Mouse (Mus musculus) frontal cortex, postnatal 36 days (tissue): ENCODE results near the gene Gmeb1.
"Not testable (repeated sequence)": the region's sequence is repeated elsewhere in the genome, so short reads cannot be mapped to it uniquely, and the experiment has no call there.

Experiments used
- DNase-seq, 2 experiments: peaks; one replicate each; pipeline ENCODE4 v3.0.0; 2022; ENCODE audit warnings: low spot score in 2 of 2

Gmeb1 gene

DNA sequence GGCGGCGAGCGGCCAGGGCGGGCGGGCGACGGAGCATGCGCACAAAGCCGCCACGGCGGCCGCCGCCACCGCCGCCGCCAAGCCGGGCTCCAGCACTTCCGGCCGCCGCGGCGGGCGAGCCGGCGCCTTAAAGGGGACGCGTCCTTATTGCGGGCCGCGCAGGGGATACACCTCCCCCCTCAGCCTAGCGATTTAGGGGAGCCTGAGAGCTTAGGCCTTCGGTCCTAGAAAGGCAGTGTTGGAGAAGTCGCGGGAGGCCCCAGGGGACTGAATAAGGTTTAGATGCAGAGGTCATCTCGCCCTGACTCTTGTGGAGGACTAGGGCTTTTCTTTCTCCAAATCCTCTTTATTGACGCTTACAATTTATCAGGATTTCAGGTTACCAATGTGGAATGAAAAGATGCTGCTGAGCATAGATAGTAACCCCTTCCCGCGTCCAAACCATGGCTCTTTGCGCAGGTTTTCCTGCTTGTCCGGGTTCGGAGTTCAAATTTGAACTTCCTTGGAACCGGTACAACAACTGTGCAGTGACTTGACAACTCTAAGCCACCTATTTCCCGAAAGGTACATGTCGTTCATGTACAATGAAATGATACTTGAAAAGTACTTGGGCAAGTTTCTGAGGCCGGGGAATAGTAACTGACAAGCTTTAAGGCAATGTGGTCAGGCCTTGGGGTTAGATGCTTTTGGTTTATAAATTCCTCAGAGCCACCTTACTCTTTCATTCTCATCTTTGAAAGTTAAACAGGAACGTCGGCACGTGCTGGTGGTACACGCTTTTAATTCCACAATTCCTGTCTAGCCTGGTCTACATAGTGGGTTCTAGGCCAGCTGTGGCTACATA, at the start of gene Gmeb1:
TSS of gene Gmeb1 (minus strand) at position 89 of the 844 bp plus-strand sequence.
- DNase-seq: peak; percentile 68 to 73

DNA sequence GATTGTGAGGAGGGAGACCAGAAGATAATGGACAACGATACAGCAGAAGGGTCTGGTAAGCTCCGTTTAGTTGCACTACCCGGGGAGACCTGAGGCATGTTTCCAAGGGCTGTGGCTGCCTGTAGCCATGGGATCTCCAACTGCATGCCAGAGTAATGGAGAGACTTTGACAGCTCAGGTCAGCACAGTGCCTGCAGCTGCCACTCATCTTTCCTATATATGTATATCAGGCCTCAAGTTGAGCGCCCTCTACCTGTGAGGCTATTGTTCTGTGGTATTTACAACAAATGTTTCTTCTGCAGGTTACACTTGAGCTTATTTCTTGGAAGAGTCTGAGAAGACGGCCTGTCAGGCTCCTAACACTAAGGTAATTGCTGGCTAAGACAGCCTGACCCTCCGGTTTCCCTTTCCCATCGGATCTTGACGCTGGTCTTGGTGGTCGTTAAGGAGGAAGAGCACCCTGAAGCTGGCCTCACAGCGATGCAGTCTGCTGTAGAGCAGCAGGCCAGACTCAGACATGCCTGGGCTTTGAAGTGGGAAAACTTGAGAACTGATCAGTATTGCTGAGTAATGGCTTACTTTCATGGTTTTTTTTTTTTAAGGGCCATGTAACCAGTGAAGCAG, 48.6 kb upstream of the Gmeb1 start:
- peak in 1 of 2 experiments; percentile 54 for DNase-seq

DNA sequence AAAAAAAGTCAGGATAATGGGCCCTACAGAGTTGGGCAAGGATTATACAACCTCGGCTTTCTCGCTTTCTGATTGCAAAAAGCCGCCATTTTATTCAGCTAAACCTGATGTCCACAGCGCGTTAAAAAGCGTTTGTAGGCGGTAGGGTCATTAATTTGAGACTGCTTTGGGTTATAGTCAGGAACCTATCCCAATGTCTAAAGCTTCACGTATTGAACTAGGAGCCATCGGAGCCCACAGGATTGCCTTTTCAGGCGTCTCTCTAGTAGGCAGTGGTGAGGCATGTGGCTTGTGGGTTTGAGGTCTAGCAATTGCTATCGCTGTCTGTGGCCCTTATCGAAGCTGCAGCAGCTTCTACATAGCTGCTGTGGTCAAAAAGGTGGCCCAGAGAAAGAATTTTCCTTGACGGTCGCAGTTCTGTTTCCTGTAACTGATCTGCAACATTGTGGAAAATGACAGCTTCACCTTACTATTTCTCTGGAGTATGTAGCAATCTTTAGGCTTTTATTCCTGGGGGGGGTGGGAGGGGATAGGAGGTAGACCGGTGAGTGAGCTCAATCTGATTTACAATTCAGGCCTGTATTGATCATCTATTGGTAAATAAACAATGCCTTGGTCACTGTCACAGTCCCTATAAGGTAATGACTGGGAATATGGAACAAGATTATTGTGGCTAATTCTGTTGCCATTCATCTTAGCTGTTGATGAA, 47.9 kb upstream of the Gmeb1 start:
- peak in 1 of 2 experiments; percentile 40 for DNase-seq

DNA sequence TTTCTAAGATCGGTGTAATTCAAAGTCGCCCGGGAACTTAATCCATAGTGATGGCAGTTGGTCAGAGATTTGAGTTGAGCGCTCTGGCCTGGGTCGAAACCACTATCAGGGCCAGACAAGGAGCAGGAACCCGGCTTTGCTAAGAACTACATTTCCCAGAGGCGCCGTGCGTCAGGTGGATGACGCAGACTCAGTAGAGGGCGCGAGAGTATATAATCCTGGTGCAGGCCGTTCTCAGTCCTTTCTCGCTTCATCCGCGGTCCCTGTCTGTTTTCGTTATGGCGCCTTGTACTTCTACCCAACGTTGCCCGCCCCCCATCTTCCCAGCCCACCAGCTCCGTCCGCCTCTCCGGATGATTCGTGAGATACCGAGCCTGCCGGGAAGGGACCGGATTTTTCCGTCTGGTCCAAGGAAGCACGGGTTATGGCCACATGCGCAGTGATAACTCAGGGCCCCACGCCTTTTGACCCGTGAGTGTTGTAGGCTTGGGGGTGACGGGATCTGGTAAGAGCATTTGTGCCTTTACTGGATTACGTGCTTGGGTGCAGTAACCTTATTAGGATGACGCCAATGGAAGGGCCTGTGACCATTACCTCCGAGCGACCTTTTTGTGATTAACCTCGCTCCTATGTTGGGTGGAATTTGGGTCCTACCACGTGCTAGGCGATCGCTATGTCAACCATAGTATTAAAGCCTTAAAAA, 47.2 kb upstream of the Gmeb1 start:
- peak; percentile 90 to 93 for DNase-seq

DNA sequence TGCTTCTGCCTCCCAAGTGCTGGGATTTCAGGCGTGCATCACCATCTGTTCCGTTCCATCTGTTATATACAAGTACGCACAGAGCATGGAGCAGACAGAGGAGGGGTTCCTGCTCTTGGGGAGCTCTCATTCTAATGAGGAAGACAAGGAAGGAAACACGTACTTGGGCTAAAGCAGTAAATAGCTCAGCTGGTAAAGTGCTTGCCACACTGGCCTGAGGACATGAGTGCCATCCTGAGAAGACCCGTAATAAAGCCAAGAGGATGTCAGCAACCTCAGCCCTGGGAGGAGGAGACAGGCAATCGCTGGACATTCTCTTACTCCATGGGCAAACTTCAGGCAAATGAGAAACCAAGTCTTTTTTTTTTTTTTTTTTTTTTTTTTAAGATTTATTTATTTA, 44.6 kb upstream of the Gmeb1 start:
- no peak for DNase-seq

DNA sequence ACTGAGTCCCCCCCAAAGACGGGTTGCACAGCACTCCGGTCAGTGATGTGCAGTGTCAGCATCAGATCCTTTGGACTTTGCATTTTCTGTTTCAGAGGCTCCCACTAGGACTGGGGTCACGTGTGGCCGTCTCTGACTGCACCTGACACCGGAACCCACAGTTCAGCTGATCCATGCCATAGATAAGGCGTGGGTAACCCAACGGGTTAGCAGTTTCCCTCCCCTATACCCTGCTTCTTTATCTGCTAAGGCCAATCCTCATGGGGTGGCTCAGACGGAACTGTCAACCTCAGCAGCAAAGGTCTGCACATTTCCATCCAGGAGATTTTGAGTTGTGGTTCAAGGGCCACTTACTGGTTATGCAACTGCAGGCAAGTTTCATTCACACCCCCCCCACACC, 43.9 kb upstream of the Gmeb1 start:
- no peak for DNase-seq

DNA sequence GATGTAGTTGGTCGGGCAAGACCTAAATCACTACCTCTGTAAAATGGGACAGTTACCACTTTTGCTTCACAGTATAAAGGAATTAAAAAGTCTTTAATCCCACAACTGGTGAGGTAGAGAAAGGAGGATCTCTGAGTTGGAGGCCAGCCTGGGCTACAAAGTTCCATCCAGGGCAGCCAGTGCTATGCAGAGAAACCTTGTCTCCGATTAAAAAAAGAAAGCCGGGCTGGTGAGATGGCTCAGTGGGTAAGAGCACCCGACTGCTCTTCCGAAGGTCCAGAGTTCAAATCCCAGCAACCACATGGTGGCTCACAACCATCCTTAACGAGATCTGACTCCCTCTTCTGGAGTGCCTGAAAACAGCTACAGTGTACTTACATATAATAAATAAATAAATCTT, 42.1 kb upstream of the Gmeb1 start:
- not testable (repeated sequence) for DNase-seq

DNA sequence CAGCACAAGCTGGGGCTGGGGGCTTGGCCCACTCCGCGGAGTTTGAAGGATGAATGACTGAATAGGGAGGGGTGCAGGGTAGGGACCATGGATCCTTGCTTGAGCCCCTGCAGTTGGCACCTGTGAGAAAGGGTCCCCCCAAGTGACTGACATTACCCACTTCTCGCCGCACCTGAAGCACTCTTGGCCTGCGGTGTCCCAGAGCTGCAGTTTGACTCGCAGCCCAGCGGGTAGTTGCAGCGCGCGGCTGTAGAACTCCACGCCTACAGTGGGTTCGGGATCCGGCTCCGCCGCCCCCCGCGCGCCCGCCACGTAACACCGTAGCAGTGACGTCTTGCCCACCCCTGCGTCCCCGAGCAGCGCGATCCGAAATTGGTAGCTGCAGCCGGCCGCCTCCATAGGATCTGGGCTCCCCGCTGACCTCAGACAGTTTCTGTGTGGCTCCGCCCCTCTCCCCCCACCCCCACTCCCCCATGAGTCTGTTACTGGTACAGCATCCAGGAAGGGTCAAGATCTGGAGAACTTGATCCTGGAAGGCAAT, 41.6 kb upstream of the Gmeb1 start, which contains the start of gene Rab42:
TSS of gene Rab42 (minus strand) at position 447 of the 541 bp plus-strand sequence.
- peak; percentile 51 to 73 for DNase-seq

DNA sequence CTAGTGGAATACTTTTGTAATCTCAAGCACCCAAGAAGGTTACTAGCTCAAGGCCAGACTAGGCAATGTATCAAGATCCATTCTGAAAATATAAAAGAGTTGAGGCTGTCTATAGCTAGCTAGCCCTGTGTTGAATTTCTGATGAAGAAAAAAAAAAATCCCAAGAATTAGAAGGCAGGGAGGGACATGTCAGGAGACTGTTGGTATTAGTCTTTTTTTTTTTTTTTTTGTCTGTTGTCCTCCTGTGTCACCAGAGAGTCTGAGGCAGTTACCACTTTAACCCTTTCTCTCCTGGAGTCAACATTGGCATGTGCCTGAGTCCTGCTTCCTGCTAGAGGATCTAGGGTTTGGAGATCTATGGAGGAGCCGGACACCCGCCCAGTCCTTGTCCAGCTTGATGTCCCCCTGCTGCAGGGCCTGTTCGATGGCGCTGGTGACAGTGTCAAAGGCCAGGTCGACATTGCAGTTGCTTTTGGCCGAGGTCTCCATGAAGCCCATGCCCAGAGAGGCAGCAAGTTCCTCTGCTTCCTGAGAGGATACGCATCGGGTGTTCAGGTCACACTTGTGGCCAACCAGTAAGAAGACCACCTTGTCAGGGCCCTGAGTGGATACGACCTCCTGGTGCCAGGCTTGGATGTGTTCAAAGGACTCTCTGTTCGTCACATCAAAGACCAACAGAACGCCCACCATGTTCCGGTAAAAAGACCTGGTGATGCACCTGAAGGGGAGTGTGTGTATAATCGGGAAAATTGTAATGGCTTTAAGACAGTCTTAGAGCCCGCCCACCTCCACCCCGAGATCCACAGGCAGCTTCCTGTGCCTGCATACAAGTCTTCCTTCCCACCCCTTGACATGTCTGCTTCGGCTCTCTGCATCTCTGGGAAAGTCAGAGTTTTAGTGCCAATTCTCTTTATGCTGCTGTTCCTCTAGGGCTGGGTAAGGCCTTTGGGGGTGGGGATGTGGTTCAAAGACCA, 40.9 kb upstream of the Gmeb1 start:
- no peak for DNase-seq

DNA sequence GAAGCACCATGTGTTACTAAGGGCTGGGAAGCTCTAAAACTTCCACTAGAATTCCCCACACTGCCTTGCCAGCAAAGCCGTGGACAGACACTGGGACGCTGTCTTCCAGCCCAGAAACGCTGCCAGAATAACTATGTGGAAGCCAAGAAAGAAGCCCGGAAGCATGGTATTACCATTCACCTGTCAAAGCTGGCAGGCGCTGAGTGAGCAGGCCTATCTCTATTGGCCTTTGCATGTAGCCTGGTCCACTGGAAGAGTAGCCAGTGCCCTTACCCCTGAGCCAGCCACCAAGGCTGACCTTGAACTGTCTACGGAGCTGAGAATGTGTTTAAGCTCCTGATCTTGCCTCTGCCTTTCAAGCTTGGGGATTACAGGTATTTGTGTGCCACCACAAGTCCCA, 40.1 kb upstream of the Gmeb1 start:
- DNase-seq: no peak

DNA sequence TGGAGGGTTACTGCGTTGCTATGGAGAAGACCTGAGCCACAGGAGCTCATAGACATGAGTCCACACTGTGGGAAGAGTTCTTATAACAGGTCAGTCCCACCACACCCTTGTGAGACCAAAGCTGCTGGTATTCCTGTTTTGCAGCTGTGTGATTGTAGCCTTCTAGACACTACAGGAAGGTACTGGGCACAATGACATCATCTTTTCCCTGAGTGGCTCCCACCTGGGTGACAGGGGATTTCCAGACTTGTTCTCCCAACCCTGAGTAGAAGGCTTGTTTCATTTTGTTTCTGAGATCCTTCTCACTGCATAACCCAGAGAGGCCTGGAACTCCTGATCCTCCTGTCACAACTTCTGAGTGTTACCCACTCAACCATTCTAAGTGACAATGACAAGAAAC, 38.4 kb upstream of the Gmeb1 start:
- DNase-seq: no peak

DNA sequence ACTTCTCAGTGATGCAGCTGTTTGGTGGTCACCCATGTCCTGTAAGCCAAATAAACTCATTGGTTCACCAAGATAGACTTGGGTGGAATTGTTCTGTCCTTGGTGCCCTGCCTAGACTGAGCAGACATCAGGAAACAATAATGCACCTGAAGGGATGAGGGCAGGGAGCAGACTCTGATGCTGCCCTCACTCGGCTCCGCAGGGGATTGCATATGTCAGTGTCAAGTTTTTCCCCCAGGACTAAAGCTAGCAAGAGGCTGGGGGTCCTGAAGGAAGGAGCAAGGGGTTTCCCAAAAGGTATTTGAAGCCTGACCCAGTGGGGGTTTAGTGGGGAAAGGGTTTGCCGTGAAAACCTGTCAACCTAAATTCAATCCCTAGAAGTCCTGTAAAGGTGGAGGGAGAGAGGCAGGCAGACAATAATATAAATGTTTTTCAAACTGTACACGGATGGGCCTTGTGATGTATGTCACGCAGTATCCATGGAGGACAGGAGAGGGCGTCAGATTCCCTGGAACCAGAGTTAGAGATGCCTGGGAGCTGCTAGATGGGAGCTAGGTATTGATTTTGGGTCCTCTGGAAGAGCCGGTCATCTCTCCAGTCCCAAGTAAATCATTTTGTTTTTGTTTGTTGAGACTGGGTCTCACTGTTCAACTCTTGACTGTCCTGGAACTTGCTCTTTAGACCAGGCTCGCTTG, 34.4 kb upstream of the Gmeb1 start:
- no peak for DNase-seq

DNA sequence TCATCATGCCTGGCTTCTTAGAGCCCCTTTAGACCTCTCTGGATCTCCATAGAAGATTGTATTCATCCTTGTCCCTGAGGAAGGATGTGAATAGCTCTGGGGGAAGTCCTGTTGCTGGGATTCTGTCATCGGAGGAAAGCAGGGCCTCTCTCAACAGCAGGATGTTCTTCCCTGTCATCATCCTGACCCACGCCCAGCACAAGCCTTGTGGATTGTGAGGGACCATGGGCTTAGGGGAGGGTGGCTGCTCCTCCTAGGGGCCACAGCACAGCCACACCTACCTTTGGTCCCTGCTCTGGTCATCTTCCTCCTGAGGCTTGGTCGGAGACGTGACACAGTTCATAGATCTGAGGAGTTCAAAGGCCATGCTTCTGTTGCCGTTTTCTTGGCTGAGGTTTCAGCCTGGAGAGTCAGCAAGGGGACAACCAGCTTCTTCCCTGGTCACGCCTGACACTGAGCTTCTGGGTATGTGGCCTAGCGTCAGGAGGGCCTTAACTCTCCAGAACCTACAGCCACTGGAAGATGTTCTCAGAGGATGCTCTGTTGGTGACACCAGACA, 32.4 kb upstream of the Gmeb1 start:
- no peak for DNase-seq

DNA sequence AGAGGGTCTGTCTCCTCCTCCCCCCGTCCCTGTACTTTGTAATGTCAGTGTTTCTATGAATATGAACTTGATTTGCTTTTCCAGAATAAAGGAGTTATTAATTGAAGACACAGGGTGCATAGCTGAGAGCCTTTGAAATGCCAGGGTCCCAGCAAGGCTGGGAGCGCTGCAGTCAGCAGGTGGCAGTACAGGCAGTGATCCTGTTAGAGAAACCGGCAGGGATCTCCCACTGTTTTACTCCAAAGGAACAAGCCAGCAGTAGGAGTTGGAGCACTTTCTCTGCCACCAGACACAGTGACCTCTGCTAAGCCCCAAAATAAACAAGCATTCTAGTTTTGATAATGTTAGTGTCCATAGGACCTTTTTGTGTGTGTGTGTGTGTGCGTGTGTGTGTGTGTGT, 31.6 kb upstream of the Gmeb1 start:
- peak in 1 of 2 experiments; percentile 32 for DNase-seq

DNA sequence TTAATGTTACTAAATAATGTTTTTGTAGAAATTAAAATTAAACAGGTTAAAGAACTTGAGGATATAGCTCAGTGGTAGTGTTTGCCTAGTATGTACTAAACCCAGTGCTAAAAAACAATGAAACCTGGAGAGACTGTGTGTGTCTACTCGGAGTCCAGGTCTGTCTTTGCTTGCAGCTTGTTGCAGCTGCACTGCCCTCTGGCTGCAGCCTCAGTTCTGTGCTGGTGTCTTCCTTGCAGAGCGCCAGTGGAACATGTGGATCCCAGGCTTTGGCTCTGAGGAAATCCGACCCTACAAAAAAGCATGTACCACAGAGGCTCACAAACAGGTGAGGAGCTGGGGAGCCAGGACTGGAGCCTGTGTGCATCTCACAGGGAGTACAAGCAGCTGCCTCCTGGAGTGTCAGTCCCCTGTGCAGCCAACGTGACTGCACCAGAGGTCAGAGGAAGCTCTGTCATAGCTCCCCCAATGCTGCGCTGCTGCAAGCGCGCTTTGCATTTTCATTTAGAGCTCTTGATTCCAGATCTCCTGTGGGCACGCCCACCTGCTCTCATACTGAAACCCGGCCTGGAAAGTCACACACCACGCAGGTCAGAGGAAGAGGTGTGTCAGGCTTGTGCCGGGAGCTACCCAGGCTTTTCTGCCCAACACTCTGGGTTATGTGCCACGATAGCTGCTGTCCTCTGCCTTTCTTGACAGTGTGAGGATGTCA, 30.4 kb upstream of the Gmeb1 start:
- DNase-seq: no peak

DNA sequence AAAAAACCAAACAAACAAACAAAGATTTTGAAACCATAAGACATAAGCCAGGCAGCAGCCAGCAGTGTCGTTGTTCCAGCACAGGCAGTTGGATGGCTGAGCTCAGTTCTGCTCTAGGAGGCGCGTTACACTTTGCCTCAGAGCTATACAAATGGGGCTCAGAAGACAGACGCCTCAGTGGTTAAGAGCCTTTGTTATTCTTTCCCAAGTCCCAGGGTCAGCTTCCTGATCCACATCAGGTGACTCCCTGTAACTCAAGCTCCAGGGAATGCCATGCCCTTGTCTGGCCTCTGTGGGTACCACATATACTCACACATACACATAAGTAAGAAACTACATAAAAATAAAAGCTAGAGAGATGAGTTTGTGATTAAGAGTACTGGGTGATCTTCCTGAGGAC, 29.7 kb upstream of the Gmeb1 start:
- DNase-seq: no peak

DNA sequence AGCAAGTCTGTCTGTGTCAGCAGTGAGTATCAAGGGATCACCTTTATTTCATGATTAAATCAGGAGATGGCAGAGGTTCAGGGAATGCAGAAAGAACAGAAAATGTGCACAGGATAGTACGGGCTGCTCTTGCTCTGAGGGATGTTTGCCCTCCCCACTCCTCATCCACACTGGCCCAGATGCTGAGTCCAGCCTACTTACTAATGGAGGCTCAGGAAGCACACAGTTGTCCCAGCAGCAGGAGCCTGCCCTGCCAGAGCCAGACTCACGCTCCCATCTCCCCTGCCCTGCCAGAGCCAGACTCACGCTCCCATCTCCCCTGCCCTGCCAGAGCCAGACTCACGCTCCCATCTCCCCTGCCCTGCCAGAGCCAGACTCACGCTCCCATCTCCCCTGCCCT, 27.4 kb upstream of the Gmeb1 start:
- DNase-seq: not testable (repeated sequence)

DNA sequence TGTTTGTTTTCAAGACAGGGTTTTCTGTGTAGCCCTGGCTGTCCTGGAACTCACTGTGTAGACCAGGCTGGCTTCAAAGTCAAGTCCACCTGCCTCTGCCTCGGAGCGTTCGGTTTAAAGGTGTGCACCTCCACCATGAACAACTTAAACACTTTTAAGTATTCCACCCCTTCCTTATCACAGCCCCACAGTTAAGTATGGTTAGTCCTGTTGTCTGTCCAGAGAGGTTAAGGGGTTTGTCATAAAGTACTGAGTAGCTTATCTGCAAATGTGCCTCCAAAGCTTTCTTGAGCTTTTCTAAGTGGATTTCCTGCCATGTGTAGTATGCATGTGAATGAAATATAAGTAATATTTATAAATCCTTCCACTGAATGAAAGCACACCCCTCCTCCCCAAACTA, 14.5 kb upstream of the Gmeb1 start:
- DNase-seq: no peak
